Mouse (Mus musculus): ENCODE data around the gene Gm45713. TPM values are rescaled to one million over a fixed set of nuclear protein-coding genes. Genes with fewer than 3 reads are reported as not detected.
"Not testable (repeated sequence)": the region's sequence is repeated elsewhere in the genome, so short reads cannot be mapped to it uniquely, and the experiment has no call there.

Gm45713 gene
- polyA plus RNA-seq, 1 experiment from 2014 or later = 0.53 TPM

DNA sequence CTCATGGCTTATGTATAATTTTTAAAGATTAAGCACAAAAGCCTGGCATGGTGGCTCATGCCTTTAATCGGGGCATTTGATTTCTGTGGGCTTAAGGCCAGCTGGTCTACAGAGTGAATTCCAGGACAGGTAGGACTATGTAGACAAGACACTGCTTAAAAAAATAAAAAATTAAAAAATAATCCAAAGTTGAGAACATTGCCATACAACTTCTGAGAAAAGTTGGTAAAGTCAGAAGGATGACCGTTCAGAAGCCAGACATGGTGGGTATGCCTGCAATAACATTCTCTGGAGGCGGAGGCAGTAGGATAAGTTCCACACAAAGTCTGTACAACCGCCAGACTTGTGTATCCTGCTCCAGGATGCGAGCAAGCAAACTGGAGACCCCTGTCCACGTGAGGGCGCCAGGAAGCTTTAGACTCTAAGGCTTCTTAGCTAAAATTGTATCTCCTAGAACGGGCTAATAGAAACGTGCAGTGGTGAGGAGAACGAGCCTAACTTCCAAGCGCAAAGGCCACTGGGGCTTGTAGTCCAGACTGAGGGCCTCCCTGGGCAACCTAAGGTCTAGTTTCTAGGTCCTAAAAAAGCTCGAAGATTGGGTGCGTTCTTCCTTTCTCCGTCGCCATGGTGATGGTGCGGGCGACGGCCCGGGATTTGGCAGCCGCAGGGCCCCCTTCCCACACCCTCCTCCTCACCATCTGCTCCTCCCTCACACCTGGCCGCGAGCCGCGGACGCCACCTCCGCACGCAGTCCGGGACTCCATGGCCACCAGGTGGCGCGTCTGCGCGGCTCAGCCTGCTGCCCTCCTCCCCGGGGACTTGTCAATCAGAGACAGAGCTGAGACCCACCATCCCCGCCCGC lies 25.8 kb upstream of the Gm45713 start:
- Histone ChIP-seq H3K4me2 (peak overlapping the region; percentile 67), H3K27me3 (peaks cover 45% of the 10 kb centered on the region), H3K4me3 (peak overlapping the region; percentile 38), H3K9me3 (no peaks in the 10 kb centered on the region), H3K4me1 (replicated peaks) (peaks cover 20% of the 10 kb centered on the region), H3K27ac (replicated peaks) (peak overlapping the region; percentile 49; the same call in 1 of the 2 replicates), H3K36me3 (peaks cover 39% of the 10 kb centered on the region), H3K9ac (peak overlapping the region; percentile 56)
- peak; percentile 93 for ATAC-seq (ENCODE audit: low read depth)
- 5% methylated on average over 35 of the region's 35 CpGs for WGBS

DNA sequence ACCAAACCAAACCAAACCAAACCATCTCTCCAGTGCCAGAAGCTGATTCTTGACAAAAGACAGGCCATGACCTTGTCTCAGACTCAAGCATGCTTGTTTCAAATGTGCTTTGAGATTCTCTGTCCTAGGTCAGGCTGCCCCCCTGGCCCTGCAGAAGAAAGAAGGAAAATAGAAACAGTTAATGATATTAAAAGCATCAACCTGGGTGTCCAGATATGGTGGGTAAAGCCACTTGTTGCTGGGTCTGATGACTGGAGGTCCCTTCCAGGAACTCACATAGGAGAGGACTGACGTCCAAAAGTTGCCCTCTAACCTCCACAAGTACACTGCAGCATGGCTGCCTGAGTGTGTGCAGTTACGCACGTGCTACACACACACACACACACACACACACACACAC lies 24.8 kb upstream of the Gm45713 start:
- WGBS = 95% methylated on average over 3 of the region's 3 CpGs
- peaks cover 35% of the 10 kb centered on the region for H3K27me3 ChIP-seq
- H3K9me3 ChIP-seq = no peaks in the 10 kb centered on the region
- H3K36me3 ChIP-seq = peaks cover 39% of the 10 kb centered on the region
- H3K4me2 ChIP-seq = no peak overlapping the region
- no peak overlapping the region for H3K9ac ChIP-seq
- no peak for ATAC-seq (ENCODE audit: low read depth)
- H3K27ac ChIP-seq (replicated peaks) = no peak overlapping the region
- no peak overlapping the region for H3K4me3 ChIP-seq
- H3K4me1 ChIP-seq (replicated peaks) = peaks cover 20% of the 10 kb centered on the region

DNA sequence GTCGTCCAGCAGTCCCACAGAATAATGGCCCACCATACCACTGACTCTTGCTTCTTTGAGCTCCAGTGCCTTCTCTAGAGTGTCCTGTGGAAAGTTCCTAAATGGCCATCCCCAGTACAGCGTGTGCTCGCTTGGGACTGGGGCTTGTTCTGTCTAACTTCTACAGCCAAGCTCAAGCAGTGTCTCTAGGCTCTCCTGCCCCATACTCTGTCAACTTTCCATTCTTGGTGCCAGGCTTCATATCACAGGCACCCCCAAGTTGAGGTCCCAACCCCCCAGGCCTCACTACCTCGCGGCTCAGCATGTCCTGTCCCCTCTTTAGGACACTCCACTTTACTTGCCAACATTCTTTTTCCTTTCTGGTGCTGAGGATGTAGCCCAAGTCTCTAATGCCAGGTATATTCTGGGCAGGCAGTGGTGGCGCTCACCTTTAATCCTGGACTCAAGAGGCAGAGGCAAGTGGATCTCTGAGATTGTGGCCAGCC lies 24.3 kb upstream of the Gm45713 start:
- H3K9ac ChIP-seq = no peak overlapping the region
- H3K27ac ChIP-seq (replicated peaks) = no peak overlapping the region
- ATAC-seq (ENCODE audit: low read depth) = no peak
- peaks cover 39% of the 10 kb centered on the region for H3K36me3 ChIP-seq
- peaks cover 30% of the 10 kb centered on the region for H3K27me3 ChIP-seq
- no peak overlapping the region for H3K4me3 ChIP-seq
- H3K4me1 ChIP-seq (replicated peaks) = peaks cover 25% of the 10 kb centered on the region
- WGBS = 94% methylated on average over 6 of the region's 6 CpGs
- H3K4me2 ChIP-seq = no peak overlapping the region
- H3K9me3 ChIP-seq = no peaks in the 10 kb centered on the region

DNA sequence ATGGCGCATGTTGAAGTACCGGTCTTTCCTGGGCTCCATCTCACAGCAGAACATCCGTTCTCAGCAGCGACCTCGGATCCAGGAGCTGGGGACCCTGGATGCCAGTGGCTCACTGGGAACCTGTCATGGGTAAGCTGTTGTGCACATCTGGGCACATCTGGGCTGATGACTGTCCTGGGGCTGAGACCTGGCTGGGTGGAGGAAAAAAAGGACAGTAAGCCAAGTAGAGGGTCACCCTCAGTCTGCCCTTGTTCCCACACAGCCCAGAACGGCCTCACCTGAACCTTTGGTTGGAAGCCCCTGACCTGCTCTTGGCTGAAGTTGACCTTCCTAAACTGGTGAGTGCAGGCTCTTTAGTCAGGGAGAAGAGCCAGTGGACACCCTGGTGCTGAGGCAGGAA lies 23.0 kb upstream of the Gm45713 start:
- no peak for ATAC-seq (ENCODE audit: low read depth)
- Histone ChIP-seq H3K27ac (replicated peaks) (no peak overlapping the region), H3K4me2 (no peak overlapping the region), H3K9me3 (no peaks in the 10 kb centered on the region), H3K4me1 (replicated peaks) (peaks cover 28% of the 10 kb centered on the region), H3K27me3 (peaks cover 16% of the 10 kb centered on the region), H3K9ac (no peak overlapping the region), H3K4me3 (no peak overlapping the region), H3K36me3 (peaks cover 39% of the 10 kb centered on the region)
- 89% methylated on average over 6 of the region's 6 CpGs for WGBS

DNA sequence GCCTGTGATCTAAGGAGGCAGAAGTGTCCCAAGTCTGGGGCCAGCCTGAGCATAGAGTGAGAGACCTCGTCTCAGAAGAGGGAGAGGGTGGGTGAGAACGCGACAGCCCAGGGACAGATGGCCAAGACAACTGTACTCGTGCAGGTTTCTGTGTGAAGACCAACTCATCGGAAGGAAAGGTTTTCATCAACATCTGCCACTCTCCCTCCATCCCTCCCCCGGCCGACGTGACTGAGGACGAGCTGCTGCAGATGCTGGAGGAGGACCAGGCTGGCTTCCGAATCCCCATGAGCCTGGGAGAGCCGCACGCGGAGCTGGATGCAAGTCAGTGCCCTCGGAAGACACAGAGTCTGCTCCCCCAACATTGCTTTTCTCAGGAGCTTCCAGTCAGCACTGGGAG lies 21.4 kb upstream of the Gm45713 start:
- ATAC-seq (ENCODE audit: low read depth) = no peak
- no peak overlapping the region for H3K9ac ChIP-seq
- no peaks in the 10 kb centered on the region for H3K9me3 ChIP-seq
- no peak overlapping the region for H3K4me2 ChIP-seq
- H3K27ac ChIP-seq (replicated peaks) = no peak overlapping the region
- H3K4me1 ChIP-seq (replicated peaks) = peaks cover 25% of the 10 kb centered on the region
- WGBS = 87% methylated on average over 14 of the region's 14 CpGs
- H3K4me3 ChIP-seq = no peak overlapping the region
- H3K27me3 ChIP-seq = peaks cover 1% of the 10 kb centered on the region
- H3K36me3 ChIP-seq = peaks cover 39% of the 10 kb centered on the region

DNA sequence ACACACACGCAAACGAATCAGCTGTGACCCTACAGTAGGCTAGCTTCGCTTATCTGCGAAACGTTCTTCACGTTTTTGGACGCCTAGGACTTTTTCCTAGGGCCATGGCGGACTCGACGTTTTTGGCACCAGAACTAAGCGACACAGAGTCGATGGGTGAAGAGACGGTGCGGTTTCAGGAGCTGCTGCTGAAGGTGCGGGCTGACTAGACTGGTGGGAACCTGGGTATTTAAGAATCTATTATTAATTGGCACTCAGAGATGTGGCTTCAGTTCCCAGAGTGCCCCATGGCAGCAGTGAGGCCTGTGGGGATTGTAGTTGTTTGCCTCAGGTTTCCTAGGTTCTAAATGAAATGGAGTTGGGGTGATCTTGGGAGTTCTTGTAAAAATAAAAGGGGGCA lies 20.2 kb upstream of the Gm45713 start:
- no peak overlapping the region for H3K4me3 ChIP-seq
- H3K27ac ChIP-seq (replicated peaks) = no peak overlapping the region
- H3K4me2 ChIP-seq = no peak overlapping the region
- peaks cover 39% of the 10 kb centered on the region for H3K36me3 ChIP-seq
- no peaks in the 10 kb centered on the region for H3K27me3 ChIP-seq
- no peak for ATAC-seq (ENCODE audit: low read depth)
- H3K9me3 ChIP-seq = no peaks in the 10 kb centered on the region
- no peak overlapping the region for H3K9ac ChIP-seq
- 96% methylated on average over 15 of the region's 15 CpGs for WGBS
- H3K4me1 ChIP-seq (replicated peaks) = peaks cover 21% of the 10 kb centered on the region

DNA sequence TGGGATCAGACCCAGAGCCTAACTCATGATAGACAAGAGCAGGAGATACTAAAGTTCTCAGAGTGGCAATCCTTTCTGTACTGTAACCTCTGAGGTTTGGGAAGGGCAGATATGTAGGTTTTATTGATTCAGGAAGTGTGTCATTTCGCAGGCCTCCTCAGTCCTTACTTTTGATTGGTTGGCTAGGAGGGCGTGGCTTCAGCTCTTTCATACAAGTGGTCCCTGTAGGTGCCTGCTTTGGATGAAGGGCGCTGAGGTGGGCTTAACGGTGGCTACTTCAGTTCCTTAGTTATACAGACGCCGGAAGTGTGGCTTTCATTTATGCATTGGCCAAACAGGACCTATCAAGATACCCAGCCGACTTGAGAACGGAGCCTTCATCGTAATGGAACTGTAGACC lies 19.6 kb upstream of the Gm45713 start:
- no peak for ATAC-seq (ENCODE audit: low read depth)
- 85% methylated on average over 9 of the region's 9 CpGs for WGBS
- Histone ChIP-seq H3K9me3 (no peaks in the 10 kb centered on the region), H3K27me3 (no peaks in the 10 kb centered on the region), H3K4me2 (peak overlapping the region; percentile 81; the same call in 1 of the 2 replicates), H3K4me3 (0 out of 2 replicates have a peak overlapping the region, but pooled peaks have one; percentile 63), H3K27ac (replicated peaks) (no peak overlapping the region), H3K9ac (no peak overlapping the region), H3K4me1 (replicated peaks) (peaks cover 27% of the 10 kb centered on the region), H3K36me3 (peaks cover 35% of the 10 kb centered on the region)

DNA sequence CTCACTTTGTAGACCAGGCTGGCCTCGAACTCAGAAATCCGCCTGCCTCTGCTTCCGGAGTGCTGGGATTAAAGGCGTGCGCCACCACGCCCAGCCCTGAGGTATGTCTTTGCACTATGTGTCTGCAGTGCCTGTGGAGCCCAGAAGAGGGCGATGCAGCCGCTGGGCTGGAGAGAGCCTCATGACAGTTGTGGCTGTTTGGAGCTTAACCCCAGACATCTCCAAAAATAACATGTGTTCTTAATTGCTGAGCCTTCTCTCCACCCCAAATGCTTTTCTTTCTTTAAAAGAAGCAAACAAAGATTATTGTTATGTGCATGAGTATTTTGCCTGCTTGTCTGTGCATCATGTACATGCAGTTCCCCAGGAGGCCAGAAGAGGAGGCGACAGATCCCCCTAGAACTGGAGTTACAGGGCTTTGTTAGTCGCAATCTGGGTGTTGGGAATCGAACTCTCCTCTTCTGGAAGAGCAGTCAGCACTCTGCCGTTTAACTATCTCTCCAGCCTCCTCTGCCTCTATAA lies 19.0 kb upstream of the Gm45713 start:
- H3K36me3 ChIP-seq = peaks cover 30% of the 10 kb centered on the region
- H3K27me3 ChIP-seq = no peaks in the 10 kb centered on the region
- H3K4me1 ChIP-seq (replicated peaks) = peaks cover 30% of the 10 kb centered on the region
- H3K9ac ChIP-seq = peak overlapping the region; percentile 94; the same call in 1 of the 2 replicates
- ATAC-seq (ENCODE audit: low read depth) = no peak; the same call in 1 of the 2 replicates
- H3K4me2 ChIP-seq = peak overlapping the region; percentile 81
- peak overlapping the region; percentile 63 for H3K4me3 ChIP-seq
- H3K27ac ChIP-seq (replicated peaks) = 0 out of 2 replicates have a peak overlapping the region, but pooled peaks have one; percentile 19
- no peaks in the 10 kb centered on the region for H3K9me3 ChIP-seq
- WGBS = 83% methylated on average over 12 of the region's 12 CpGs

DNA sequence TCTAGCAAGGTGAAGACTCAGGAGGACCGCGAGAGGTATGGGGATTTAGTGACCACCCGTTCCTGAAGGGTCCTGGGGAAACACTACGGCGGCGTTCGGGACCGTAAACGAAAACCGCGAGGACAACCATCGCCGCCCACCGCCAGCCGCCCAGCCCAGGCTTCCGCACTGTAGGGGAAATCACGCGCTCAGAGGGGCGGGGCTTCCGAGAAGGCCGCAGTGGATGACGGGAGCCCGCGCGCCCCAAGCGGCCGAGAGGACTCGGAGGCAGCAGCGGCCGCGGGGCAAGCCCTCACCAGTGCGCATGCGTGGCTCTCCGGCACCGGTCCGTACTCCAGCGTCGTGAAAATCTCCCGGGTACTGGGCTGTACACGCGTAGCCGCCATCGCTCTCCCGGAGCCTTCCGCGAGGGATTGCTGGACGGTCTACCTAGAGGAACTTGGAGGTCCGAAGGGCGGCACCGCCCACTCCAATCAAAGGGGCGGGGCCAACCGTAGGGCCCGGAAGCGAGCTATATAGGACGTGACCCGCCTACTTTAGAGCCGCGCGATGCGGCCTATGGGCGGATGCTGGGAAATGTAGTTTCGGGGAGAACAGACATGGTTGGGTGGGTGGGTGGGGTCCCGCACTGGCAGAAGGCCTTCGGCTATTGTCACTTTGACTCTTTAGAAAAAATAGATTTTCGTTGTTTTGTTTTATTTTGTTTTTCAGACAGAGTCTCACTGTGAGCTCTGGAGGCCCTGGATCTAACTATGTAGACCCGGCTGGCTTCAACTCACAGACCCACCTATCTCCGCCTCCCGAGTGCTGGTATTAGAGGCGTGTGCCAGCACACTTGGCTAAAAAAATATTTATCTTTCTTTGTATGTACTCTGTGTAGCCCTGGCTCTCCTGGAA lies 18.3 kb upstream of the Gm45713 start, which contains the start of the genes Pih1d1 and Aldh16a1:
Gene Pih1d1, plus strand, starts transcription at position 208 of the 897 bp plus-strand sequence.
Gene Aldh16a1, minus strand, starts transcription at position 489 of the 897 bp plus-strand sequence.
- Histone ChIP-seq H3K4me3 (peak within 1 kb of the TSS; percentile 63), H3K4me2 (peak within 1 kb of the TSS; percentile 81), H3K27ac (replicated peaks) (peak within 1 kb of the TSS; percentile 96), H3K9me3 (no peaks in the 10 kb centered on the region), H3K36me3 (peaks cover 22% of the 10 kb centered on the region), H3K4me1 (replicated peaks) (peaks cover 30% of the 10 kb centered on the region), H3K27me3 (no peaks in the 10 kb centered on the region), H3K9ac (peak within 1 kb of the TSS; percentile 94)
- peak; percentile 97 for ATAC-seq (ENCODE audit: low read depth)
- 5% methylated on average over 69 of the region's 69 CpGs for WGBS

DNA sequence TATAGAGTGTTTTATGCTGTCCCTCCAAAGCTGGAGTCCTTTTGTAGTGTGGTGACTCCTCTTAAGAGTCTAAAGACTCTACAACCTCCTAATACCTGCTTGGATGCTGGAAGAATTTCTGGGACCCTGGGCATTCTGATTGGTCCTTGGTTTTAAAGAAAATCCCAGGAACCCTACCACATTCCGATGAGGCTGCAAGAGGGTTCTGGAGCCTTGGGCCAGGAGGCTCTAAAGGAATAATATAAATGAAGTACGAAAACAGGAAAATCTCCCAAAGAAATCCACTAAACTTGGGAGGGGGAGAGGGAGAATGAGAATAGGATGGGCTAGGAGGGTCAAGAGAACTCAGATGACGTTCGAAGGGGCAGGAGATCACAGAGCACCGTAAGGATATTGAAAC lies 17.6 kb upstream of the Gm45713 start:
- H3K4me2 ChIP-seq = peak overlapping the region; percentile 81
- ATAC-seq (ENCODE audit: low read depth) = 0 out of 2 replicates have a peak, but pooled peaks have one; percentile 3
- H3K36me3 ChIP-seq = peaks cover 15% of the 10 kb centered on the region
- H3K4me3 ChIP-seq = peak overlapping the region; percentile 63
- H3K27ac ChIP-seq (replicated peaks) = peak overlapping the region; percentile 96
- H3K27me3 ChIP-seq = no peaks in the 10 kb centered on the region
- 3% methylated on average over 5 of the region's 5 CpGs for whole genome bisulfite sequencing
- H3K4me1 ChIP-seq (replicated peaks) = peaks cover 30% of the 10 kb centered on the region
- H3K9ac ChIP-seq = peak overlapping the region; percentile 94
- no peaks in the 10 kb centered on the region for H3K9me3 ChIP-seq

DNA sequence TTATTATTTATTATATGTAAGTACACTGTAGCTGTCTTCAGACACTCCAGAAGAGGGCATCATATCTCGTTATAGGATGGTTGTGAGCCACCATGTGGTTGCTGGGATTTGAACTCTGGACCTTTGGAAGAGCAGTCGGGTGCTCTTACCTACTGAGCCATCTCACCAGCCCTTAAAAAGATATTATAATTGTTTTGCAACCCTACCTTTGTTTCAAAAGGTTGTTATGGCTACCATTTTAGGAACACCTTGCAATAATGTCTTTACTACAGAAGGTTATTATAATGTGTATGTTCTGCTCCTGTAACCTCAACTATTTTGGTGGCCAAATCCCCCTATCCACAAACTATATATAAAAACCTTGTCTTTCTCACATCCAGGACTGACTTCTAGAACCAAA lies 17.0 kb upstream of the Gm45713 start:
- Histone ChIP-seq H3K4me2 (peak overlapping the region; percentile 81; the same call in 1 of the 2 replicates), H3K4me3 (peak overlapping the region; percentile 63; the same call in 1 of the 2 replicates), H3K4me1 (replicated peaks) (peaks cover 30% of the 10 kb centered on the region)
- not testable (repeated sequence) for H3K27ac ChIP-seq (replicated peaks); H3K36me3 ChIP-seq; ATAC-seq (ENCODE audit: low read depth); H3K27me3 ChIP-seq; H3K9me3 ChIP-seq; H3K9ac ChIP-seq
- WGBS = 94% methylated on average over 2 of the region's 2 CpGs

All from neural tube, embryonic 13.5 days (tissue).